Mouse (Mus musculus): ENCODE data around the gene 1110059G10Rik.

The 1110059G10Rik gene

GRCm38 (mm10) chr9:122950643-122951475, at the start of gene 1110059G10Rik, which contains the start of gene Kif15:
1110059G10Rik (minus strand) TSS chr9:122951000.
Kif15 (plus strand) TSS chr9:122951046.
- peak; percentile 94 for DNase-seq (ENCODE audit: low read depth)

DNA sequence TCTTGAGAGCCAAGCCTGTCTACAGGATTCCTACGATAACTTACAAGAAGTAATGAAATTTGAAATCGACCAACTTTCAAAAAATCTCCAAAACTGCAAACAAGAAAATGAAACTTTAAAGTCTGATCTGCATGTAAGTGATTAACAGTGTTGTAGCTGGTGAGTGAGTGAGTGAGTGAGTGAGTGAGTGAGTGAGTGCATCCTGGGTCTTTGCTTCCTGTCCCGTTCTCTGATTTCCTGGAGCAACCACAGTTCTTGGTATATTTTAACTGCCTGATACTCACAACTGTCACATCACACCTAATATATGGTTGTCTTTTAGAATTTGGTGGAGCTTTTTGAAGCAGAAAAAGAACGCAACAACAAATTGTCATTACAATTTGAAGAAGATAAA, 48.4 kb upstream of the 1110059G10Rik start:
- DNase-seq (ENCODE audit: low read depth): no peak

DNA sequence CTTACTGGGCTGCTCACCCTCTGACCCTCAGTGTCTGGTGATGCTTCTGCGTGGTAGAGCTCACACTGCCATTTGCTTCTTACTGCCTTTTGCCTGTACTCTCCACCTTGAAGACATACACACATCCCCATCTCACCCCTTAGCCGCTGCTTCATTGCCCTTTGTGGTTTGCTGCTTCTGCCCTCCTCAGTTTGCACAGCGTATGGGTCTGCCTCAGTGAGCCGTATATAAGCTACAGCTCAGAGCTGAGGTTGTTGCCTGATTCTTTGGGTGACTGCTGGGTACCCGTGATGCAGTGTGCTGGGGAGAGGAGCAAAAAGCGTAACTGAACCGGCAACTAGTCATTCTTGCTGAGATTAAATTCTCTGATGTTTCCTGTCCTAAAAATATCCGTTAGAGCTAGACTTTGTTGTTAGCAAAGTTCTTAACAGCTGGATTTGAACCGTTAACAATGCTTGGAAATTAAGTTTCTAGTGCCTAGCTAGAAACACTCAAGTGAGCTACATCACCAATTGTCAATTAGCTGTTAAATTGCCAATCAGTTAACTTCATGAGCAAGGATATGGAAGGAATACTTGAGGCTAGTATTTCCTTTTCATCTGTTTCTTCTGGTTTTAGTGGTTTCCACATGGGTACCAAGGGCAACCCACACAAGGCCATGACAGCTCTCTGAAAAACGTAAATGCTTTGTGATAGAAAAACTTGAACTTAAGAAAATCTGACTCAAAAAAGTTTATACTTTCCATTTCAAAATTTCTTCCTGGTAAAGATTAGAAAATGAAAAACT, 47.8 kb upstream of the 1110059G10Rik start:
- peak; percentile 86 for DNase-seq (ENCODE audit: low read depth)

GRCm38 (mm10) chr9:122928915-122929314, 21.9 kb downstream of the 1110059G10Rik start:
- no peak for DNase-seq (ENCODE audit: low read depth)

GRCm38 (mm10) chr9:122922936-122923381, 27.8 kb downstream of the 1110059G10Rik start, which contains the start of gene Zfp105:
Zfp105 (plus strand) TSS chr9:122923072.
- no peak for DNase-seq (ENCODE audit: low read depth)

GRCm38 (mm10) chr9:122922436-122922835, 28.4 kb downstream of the 1110059G10Rik start:
- DNase-seq (ENCODE audit: low read depth): no peak

- DNase-seq (ENCODE audit: low read depth): no peak
These were observed 47.9 kb downstream of the 1110059G10Rik start for GRCm38 (mm10) chr9:122902717-122903535.

DNA sequence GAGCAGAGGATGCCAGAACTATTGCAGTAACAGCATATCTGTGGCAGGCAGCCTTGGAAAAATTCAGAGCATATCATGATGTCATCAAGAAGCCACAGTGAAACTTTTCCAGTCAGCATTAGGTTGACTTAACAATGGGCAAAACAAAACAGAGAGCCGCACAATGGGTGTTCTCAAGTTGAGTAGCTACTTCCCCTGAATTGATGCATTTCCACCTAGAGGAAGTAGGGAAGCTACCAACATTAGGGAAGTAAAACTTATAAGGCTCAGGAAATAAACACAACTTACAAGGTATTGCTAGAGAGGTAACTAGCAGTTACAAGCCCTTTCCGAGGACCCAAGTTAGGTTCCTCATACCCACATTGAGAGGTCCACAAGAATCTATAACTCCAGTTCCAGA, 49.8 kb downstream of the 1110059G10Rik start:
- no peak for DNase-seq (ENCODE audit: low read depth)
